Mouse (Mus musculus) kidney, adult 2 months (tissue): ENCODE data around the gene Chrne.

Experiments used
- CTCF ChIP-seq: fragments of 200-500 bp; conservative IDR thresholded peaks from 2 replicates; pipeline ENCODE4 v1.5.1; 2011; ENCODE audit warnings: low read depth, mild to moderate bottlenecking, control low read depth, low read length, moderate library complexity, mixed read lengths; ENCODE audit not compliant: insufficient read depth, insufficient read length
- POLR2A ChIP-seq: fragments of 200-500 bp; IDR thresholded peaks from one replicate; pipeline ENCODE4 v1.6.1; 2011; ENCODE audit warnings: low read depth, low read length, control low read depth

- TF ChIP-seq CTCF: no peak
- TF ChIP-seq POLR2A: no peak
These were observed 39.0 kb upstream of the Chrne start for GRCm38 (mm10) chr11:70657991-70658390.
